Mouse (Mus musculus) liver, adult 2 months (tissue): ENCODE measurements around the gene Me1.

Experiments used
- CTCF ChIP-seq: fragments of 200-500 bp; IDR thresholded peaks from 2 replicates; pipeline ENCODE4 v1.5.1; 2011; ENCODE audit warnings: low read depth, low read length, control low read depth
- POLR2A ChIP-seq: fragments of 200-500 bp; IDR thresholded peaks from 2 replicates; pipeline ENCODE4 v1.6.1; 2011; ENCODE audit warnings: low read length, control low read depth; ENCODE audit not compliant: insufficient read depth; ENCODE audit errors: extremely low read depth

DNA sequence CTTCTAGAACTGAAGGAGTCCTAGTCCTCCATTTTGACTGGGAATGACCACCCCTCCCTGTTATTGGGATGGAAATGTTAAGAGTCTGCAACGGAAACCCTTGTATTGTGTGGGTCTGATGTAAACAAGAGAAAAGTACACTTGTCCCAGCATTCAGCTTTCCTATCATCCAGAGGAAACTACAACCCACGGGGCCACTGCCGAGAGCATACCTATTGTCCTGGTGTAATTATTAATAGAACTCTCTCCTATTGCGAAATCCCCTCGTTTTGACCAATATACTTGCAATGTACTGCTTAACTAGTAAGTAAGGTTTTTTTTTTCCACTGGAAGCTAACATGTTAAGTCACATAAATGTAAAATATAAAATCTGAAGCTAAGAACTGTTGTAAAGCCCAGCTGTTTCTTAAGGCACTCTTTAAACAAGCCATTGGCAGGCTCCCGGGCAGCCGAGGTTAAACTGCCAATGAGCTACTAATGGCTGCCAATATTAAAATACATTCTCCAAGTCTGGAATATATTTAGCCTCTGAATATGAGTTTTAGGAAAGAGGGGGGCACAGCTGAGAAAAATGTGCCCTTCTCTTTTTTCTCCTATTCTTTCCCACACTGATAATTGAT is 47.7 kb downstream of the Me1 start:
- TF ChIP-seq CTCF (no peak), POLR2A (no peak)
